Mouse (Mus musculus): ENCODE data around the gene Tbx18. TPM values are rescaled to one million over a fixed set of nuclear protein-coding genes. Genes with fewer than 3 reads are reported as not detected.

Gene Tbx18
- polyA plus RNA-seq, 1 experiment from 2014 or later: 1.9 TPM

DNA sequence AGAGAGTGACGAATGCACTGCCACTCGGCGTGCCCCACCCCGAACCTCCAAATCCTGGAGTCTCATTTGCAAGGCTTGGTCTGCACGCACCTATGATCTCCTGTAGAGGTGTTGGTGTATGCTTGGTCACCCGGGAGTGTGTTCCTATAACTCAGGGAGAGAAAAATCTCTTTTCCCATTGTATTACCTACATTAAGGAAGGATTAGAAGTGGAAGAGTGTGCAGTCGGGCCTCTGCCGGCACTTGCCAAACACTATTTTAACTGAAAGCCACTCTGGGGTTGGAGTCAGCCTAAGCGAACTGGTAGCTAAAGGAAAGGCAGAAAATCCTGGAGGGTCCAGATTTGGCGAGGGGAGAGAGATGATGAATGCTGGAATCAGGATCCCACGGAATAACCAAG lies 2.7 kb upstream of the Tbx18 start:
- WGBS: 4% methylated on average over 11 of the region's 11 CpGs

GRCm38 (mm10) chr9:87733236-87733630 lies 2.2 kb upstream of the Tbx18 start:
- Histone ChIP-seq H3K9ac (no peak overlapping the region), H3K36me3 (no peaks in the 10 kb centered on the region), H3K4me3 (no peak overlapping the region), H3K27ac (replicated peaks) (no peak overlapping the region), H3K9me3 (no peaks in the 10 kb centered on the region), H3K4me2 (no peak overlapping the region), H3K27me3 (peaks cover 96% of the 10 kb centered on the region), H3K4me1 (replicated peaks) (peaks cover 24% of the 10 kb centered on the region)
- no peak for ATAC-seq (ENCODE audit: low read depth)
- WGBS: 1% methylated on average over 11 of the region's 11 CpGs

More for the DNA sequence above, 2.7 kb upstream of the Tbx18 start:
- Histone ChIP-seq H3K27ac (replicated peaks) (no peak overlapping the region), H3K9ac (no peak overlapping the region), H3K9me3 (no peaks in the 10 kb centered on the region), H3K4me3 (no peak overlapping the region), H3K27me3 (peaks cover 96% of the 10 kb centered on the region), H3K4me2 (no peak overlapping the region), H3K4me1 (replicated peaks) (peaks cover 24% of the 10 kb centered on the region), H3K36me3 (no peaks in the 10 kb centered on the region)
- ATAC-seq (ENCODE audit: low read depth): no peak

DNA sequence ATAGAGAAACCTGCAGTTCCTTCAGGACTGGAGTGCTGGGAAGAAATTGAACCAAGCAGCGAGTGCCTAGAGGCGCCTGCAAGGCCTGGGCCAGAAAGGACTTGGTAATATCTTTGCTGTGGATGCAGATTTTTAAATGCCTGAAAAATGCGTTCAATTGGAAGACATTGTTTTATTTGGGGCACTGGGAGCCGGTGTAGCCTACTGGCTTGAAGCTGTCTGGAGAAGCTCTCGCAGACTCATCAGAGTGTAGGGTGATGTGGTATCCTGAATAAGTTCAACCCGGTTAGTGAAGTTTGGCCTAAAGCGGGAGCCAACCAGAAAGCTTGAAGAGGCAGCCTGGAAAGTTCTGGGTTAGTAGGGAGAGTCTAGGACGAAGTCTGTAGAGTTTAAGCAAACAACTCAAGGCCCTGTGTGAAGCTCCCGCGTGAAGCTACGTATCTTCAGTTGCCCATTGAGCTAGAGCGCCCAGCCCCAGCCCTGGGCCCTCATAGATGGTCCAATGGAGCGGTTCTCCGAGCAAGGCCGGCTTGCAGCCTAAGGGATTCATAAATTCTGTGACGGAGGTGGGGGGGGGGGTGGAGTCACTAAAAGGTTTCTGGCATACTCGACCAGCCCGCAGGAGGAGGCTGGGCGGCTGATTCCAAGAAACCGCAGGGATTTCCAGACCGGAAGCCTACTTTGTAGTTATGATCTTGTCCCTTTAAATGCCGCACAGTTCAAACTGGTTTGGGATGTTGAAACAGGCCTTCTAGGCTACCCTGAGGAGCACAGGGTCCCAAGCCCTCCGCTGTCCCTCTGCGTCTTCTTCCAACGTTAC lies 1.6 kb upstream of the Tbx18 start:
- ATAC-seq (ENCODE audit: low read depth): no peak
- H3K4me3 ChIP-seq: no peak overlapping the region
- 2% methylated on average over 25 of the region's 25 CpGs for WGBS

GRCm38 (mm10) chr9:87730271-87730960 lies 644 bp downstream of the Tbx18 start:
- Histone ChIP-seq H3K36me3 (no peaks in the 10 kb centered on the region), H3K27ac (replicated peaks) (no peak overlapping the region), H3K27me3 (peaks cover 84% of the 10 kb centered on the region), H3K9me3 (no peaks in the 10 kb centered on the region), H3K4me2 (peak overlapping the region; percentile 60), H3K9ac (peak overlapping the region; percentile 67), H3K4me3 (peak overlapping the region; percentile 41), H3K4me1 (replicated peaks) (peaks cover 24% of the 10 kb centered on the region)
- peak; percentile 54 for ATAC-seq (ENCODE audit: low read depth)
- WGBS: under 1% methylated on average over 91 of the region's 91 CpGs

More for the DNA sequence above, 1.6 kb upstream of the Tbx18 start:
- Histone ChIP-seq H3K9ac (no peak overlapping the region), H3K27me3 (peaks cover 97% of the 10 kb centered on the region), H3K27ac (replicated peaks) (no peak overlapping the region), H3K36me3 (no peaks in the 10 kb centered on the region), H3K4me1 (replicated peaks) (peaks cover 24% of the 10 kb centered on the region), H3K9me3 (no peaks in the 10 kb centered on the region), H3K4me2 (no peak overlapping the region)

DNA sequence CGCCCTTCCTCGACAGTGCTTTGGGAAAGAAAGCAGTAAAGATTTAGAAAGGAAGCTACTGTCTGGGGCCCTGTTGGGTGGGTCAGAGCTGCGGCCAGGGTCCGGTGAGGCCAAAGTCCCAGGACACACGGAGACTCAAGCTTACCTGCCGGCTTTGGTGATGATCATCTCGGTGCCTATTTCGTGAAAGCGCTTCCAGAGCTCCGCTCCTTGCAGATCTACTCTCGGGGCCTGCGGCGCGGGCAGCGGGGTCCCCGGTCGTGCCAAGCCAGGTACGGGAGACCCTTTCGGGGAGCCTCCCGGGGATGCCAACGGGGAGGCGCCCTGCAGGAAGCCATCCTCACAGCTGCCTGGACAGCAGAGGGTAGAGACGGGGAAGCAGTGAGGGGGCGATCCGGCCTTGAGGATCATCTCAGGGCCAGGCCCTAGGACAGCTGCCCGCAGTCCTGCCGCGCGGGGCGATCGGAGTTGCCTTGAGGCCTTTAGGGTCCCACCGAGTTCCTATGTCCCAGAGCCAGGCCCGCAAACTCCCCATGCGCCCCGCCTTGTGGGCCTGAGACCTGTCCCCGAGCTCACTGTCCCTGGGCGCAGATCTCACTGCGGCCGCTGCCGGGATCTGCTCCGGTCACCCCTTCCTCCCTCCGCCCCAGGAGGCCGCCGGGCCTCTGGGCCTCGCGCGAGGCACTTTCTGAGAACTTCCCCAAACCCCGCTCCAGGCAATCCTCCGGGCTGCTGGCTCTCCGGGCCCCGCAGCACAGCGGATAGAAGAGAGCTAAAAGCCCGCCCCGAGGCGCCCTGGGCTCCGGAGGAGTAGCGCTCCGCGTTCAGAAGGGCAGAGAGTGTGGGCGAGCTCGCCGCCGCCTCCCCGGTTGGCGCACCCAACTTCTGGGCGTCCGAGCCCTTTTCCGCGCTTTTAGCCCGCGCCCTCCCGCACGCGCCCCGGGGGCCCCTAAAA lies 1.5 kb downstream of the Tbx18 start:
- ATAC-seq (ENCODE audit: low read depth): peak; percentile 29
- H3K27me3 ChIP-seq: peaks cover 84% of the 10 kb centered on the region

GRCm38 (mm10) chr9:87728107-87728506 lies 3.0 kb downstream of the Tbx18 start:
- no peak overlapping the region for H3K9ac ChIP-seq
- peaks cover 24% of the 10 kb centered on the region for H3K4me1 ChIP-seq (replicated peaks)
- no peak overlapping the region for H3K4me3 ChIP-seq
- H3K36me3 ChIP-seq: no peaks in the 10 kb centered on the region
- 18% methylated on average over 3 of the region's 3 CpGs for WGBS
- no peak overlapping the region for H3K4me2 ChIP-seq
- H3K27me3 ChIP-seq: peaks cover 84% of the 10 kb centered on the region
- H3K9me3 ChIP-seq: no peaks in the 10 kb centered on the region
- no peak for ATAC-seq (ENCODE audit: low read depth)
- no peak overlapping the region for H3K27ac ChIP-seq (replicated peaks)

More for the DNA sequence above, 1.5 kb downstream of the Tbx18 start:
- Histone ChIP-seq H3K4me2 (peak overlapping the region; percentile 60), H3K27ac (replicated peaks) (no peak overlapping the region), H3K9ac (peak overlapping the region; percentile 67), H3K9me3 (no peaks in the 10 kb centered on the region), H3K4me3 (peak overlapping the region; percentile 41), H3K36me3 (no peaks in the 10 kb centered on the region), H3K4me1 (replicated peaks) (peaks cover 24% of the 10 kb centered on the region)
- under 1% methylated on average over 75 of the region's 75 CpGs for WGBS

DNA sequence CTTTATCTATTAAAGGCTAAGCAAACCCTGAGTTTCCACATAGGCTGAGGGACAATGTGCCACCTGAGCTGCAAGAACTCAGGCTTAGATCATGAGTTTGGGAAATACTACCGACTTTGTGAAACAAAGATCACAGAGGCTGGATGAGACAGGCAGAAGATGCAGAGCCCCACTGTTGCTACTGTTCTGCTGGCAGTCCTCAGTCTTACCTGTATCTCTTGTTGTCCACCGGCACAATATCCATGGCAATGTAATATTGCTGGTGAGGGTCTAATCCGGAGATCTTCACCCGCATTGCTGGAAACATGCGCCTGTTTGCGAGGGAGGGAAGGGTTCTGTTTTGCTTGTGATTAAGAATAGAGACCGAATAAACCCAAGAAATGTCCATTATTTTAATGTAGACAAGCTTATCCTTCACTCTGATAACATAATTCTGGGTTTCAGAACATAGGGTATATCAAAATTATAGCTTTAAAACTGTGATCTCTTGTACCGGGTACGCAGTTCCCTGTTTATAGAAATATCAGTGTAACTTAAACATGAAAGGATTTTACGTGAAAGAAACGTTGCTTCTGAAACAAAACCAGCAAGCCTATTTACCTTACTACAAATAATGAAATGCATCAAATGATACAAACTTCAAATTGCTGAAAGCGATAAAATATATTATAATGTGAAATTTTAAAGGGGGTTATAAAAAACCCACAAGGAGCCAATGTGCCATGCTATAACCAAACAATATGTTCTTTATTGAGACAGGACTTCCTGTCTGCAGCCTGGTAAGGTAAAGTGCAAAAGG lies 3.7 kb downstream of the Tbx18 start:
- no peak for ATAC-seq (ENCODE audit: low read depth)

DNA sequence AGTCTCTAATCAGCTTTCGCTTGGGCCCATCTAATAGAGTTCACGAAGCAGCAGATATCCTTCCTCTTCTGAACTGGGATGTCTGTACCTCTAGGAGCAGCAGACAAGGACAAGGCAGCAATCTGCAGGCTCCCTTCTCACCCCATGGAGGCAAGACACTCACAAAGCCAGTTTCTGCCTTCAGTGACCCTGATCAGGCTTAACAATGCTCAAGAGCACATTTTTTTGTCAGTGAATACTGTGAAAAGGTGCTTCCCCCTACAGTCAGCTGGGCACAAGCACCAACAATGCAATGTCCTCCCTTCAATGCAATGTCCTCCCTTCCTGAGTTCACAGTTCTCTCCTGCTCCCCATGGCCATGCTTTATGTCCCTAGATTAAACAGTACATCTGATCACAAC lies 9.3 kb downstream of the Tbx18 start:
- H3K4me1 ChIP-seq (replicated peaks): no peaks in the 10 kb centered on the region
- H3K4me3 ChIP-seq: no peak overlapping the region
- ATAC-seq (ENCODE audit: low read depth): no peak
- peaks cover 46% of the 10 kb centered on the region for H3K27me3 ChIP-seq
- no peak overlapping the region for H3K9ac ChIP-seq
- 53% methylated on average over 2 of the region's 2 CpGs for WGBS
- H3K4me2 ChIP-seq: no peak overlapping the region
- no peaks in the 10 kb centered on the region for H3K9me3 ChIP-seq
- no peaks in the 10 kb centered on the region for H3K36me3 ChIP-seq
- H3K27ac ChIP-seq (replicated peaks): no peak overlapping the region

More for the DNA sequence above, 3.7 kb downstream of the Tbx18 start:
- 6% methylated on average over 12 of the region's 12 CpGs for WGBS
- H3K27ac ChIP-seq (replicated peaks): no peak overlapping the region
- H3K9me3 ChIP-seq: no peaks in the 10 kb centered on the region
- peaks cover 24% of the 10 kb centered on the region for H3K4me1 ChIP-seq (replicated peaks)
- no peak overlapping the region for H3K4me2 ChIP-seq
- H3K9ac ChIP-seq: no peak overlapping the region
- H3K4me3 ChIP-seq: no peak overlapping the region
- peaks cover 81% of the 10 kb centered on the region for H3K27me3 ChIP-seq
- H3K36me3 ChIP-seq: no peaks in the 10 kb centered on the region

DNA sequence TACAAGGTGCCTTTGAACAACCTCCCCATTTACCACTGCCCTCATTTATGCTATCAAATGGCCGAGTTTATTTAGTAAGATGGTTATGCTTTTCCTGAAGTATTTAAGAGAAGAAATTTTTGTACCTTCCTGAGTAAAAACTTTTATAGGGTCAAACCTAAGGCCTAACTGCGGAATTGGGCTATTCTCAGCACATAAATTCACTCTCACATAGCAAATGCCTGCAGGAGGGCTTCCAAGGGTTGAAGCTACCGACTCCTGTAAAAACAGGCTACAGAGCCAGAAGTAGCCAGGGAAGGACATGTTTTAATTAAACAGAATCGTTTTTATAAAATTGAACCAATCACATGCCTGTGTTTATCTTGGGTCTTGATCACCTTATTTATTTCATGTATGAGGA lies 20.7 kb downstream of the Tbx18 start:
- no peaks in the 10 kb centered on the region for H3K4me1 ChIP-seq (replicated peaks)
- H3K27ac ChIP-seq (replicated peaks): no peak overlapping the region
- no peaks in the 10 kb centered on the region for H3K36me3 ChIP-seq
- no peak overlapping the region for H3K4me2 ChIP-seq
- H3K4me3 ChIP-seq: no peak overlapping the region
- H3K9ac ChIP-seq: no peak overlapping the region
- no peaks in the 10 kb centered on the region for H3K27me3 ChIP-seq
- no peaks in the 10 kb centered on the region for H3K9me3 ChIP-seq
- WGBS: 56% methylated on average over 4 of the region's 4 CpGs
- no peak for ATAC-seq (ENCODE audit: low read depth)

GRCm38 (mm10) chr9:87708151-87708550 lies 22.9 kb downstream of the Tbx18 start:
- no peaks in the 10 kb centered on the region for H3K4me1 ChIP-seq (replicated peaks)
- H3K27me3 ChIP-seq: no peaks in the 10 kb centered on the region
- H3K4me3 ChIP-seq: no peak overlapping the region
- H3K4me2 ChIP-seq: no peak overlapping the region
- ATAC-seq (ENCODE audit: low read depth): no peak
- no peak overlapping the region for H3K9ac ChIP-seq
- no peaks in the 10 kb centered on the region for H3K9me3 ChIP-seq
- H3K36me3 ChIP-seq: no peaks in the 10 kb centered on the region
- no peak overlapping the region for H3K27ac ChIP-seq (replicated peaks)

- Histone ChIP-seq H3K27me3 (no peaks in the 10 kb centered on the region), H3K4me1 (replicated peaks) (no peaks in the 10 kb centered on the region), H3K36me3 (no peaks in the 10 kb centered on the region), H3K9me3 (no peaks in the 10 kb centered on the region), H3K27ac (replicated peaks) (no peak overlapping the region), H3K4me3 (no peak overlapping the region), H3K9ac (no peak overlapping the region), H3K4me2 (no peak overlapping the region)
- WGBS: 86% methylated on average over 2 of the region's 2 CpGs
- ATAC-seq (ENCODE audit: low read depth): no peak
These were observed 28.8 kb downstream of the Tbx18 start for GRCm38 (mm10) chr9:87702267-87702666.

All from neural tube, embryonic 13.5 days (tissue).